Mouse (Mus musculus) splenic B cell, adult 2 months (primary cell): Measurements from ENCODE around the gene Mfsd11.
"Not testable (repeated sequence)": the region's sequence is repeated elsewhere in the genome, so short reads cannot be mapped to it uniquely, and the experiment has no call there.

Source experiments
- DNase-seq: peaks from one replicate; pipeline ENCODE4 v3.0.0-alpha.2; 2011; ENCODE audit warnings: low read depth, low spot score
- H3K27me3 ChIP-seq: 2 replicates; pipeline ENCODE4 v1.6.1; 2012; ENCODE audit warnings: mild to moderate bottlenecking, low read length, moderate library complexity, mixed read lengths; ENCODE audit not compliant: control insufficient read depth, poor library complexity, insufficient read depth, severe bottlenecking
- H3K36me3 ChIP-seq: 2 replicates; pipeline ENCODE4 v1.6.1; 2012; ENCODE audit warnings: mild to moderate bottlenecking, low read length, moderate library complexity, mixed read lengths; ENCODE audit not compliant: control insufficient read depth, poor library complexity, insufficient read depth, severe bottlenecking

The Mfsd11 gene

GRCm38 (mm10) chr11:116878454-116878853 is 26.2 kb downstream of the Mfsd11 start:
- Histone ChIP-seq H3K36me3 (0 out of 2 replicates have a peak, but pooled peaks cover 2% of the 10 kb centered on the region), H3K27me3 (no peaks in the 10 kb centered on the region)
- DNase-seq = no peak

- Histone ChIP-seq H3K36me3 (no peaks in the 10 kb centered on the region), H3K27me3 (no peaks in the 10 kb centered on the region)
- DNase-seq = no peak
These were observed 28.6 kb downstream of the Mfsd11 start for GRCm38 (mm10) chr11:116880839-116881238.

DNA sequence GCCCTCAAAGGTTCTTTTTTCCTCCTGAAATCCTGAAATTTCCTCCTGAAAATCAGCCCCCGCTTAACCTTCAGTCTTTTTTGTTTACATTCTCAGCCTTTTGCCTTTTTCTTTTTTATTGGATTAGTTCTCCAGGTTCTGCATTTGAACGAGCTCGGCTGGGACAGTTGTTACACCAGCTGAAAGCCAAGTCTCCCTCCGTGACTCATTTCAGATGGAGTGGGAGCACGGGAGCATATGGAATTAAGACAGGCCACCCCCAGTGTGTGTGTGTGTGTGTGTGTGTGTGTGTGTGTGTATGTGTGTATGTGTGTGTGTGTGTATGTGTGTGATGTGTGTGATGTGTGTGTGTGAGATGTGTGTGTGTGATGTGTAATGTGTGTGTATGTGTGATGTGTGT is 29.2 kb downstream of the Mfsd11 start:
- no peaks in the 10 kb centered on the region for H3K27me3 ChIP-seq
- no peak for DNase-seq
- H3K36me3 ChIP-seq = no peaks in the 10 kb centered on the region

DNA sequence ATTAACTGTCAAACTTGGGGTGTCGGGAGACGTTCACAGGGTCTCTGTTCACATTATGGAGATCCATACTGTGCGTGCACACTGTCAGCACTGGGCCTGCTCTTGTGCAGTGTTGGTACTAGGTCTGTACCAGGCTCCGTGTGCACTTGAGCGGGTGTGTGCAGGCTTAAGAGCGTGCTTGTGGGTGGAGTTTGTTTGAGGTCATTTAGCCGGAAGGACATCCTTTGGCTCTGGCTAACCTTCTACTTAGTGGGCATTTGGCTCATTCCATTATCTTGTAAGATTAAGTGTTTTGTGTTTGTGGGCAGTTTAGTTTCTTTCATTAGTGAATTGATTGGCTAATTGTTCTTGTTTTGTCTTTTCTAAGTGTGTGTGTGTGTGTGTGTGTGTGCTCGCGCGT is 30.2 kb downstream of the Mfsd11 start:
- H3K27me3 ChIP-seq = no peaks in the 10 kb centered on the region
- no peaks in the 10 kb centered on the region for H3K36me3 ChIP-seq

GRCm38 (mm10) chr11:116884061-116884460 is 31.8 kb downstream of the Mfsd11 start:
- Histone ChIP-seq H3K27me3 (no peaks in the 10 kb centered on the region), H3K36me3 (no peaks in the 10 kb centered on the region)
- no peak for DNase-seq

More for the DNA sequence above, 30.2 kb downstream of the Mfsd11 start:
- no peak for DNase-seq

DNA sequence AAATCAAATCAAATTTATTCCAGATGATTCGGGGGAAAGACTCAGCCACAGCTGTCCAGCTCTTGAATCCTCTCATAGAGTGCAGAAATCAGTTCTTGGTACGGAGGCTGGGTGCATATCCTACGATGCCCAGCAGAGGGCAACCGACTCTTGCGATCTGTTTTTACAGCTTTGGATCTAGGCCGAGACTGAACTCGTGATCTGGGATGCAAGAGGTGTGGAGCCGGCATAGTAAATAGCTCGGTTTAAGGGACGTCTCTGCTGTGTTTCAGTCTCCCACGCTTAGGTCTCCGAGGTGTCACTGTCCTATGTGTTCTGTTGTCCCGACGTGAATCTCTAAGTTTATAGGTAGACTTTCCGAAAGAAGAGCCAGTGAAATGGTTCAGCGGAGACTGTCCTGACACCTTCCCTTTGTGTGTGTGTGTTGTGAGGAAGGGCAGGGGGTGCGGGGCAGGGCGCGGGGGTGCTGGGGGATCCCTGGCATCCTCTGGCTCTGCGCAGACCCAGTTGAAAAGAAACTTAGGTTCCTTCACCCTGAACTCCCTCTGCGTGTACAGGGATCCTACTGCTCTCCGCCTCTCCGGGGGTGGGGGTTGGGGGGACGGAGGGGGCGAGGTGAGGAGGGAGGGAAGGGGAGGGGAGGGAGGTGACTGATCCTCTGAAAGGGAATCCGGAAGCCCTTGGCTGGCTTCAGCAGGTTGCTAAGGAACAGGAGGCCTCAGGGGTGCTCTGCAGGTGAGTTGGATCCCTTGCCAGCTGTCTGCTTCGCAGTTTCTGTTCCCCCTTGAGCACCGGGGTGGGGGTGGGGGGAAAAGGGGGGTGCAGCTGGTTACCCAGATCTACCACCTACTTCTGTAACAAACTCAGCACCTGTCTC is 33.3 kb downstream of the Mfsd11 start:
- H3K27me3 ChIP-seq = no peaks in the 10 kb centered on the region
- peak; percentile 89 for DNase-seq
- no peaks in the 10 kb centered on the region for H3K36me3 ChIP-seq

DNA sequence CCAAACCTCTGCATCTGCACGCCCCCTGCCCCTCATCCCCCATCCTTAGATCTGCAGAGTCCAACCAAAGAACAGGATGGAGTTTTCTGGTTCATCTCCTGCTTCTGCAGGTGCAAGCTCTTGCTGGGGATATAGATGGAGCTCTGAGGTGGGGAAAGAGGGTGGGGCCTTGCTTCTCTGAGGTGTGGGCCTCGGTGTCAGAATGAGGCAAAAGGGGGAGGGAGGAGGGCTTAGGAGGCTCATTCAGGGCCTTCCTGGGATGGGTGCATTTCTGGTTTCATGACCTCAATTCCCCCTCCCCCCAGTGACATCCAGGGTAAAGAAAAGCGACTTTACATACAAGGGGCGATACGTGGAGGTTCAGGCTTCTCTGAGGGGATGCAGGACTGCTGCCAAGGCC is 34.9 kb downstream of the Mfsd11 start:
- DNase-seq = no peak
- Histone ChIP-seq H3K27me3 (no peaks in the 10 kb centered on the region), H3K36me3 (no peaks in the 10 kb centered on the region)

GRCm38 (mm10) chr11:116893532-116894442 is 41.5 kb downstream of the Mfsd11 start:
- Histone ChIP-seq H3K36me3 (no peaks in the 10 kb centered on the region), H3K27me3 (no peaks in the 10 kb centered on the region)
- DNase-seq = no peak

- no peak for DNase-seq
- no peaks in the 10 kb centered on the region for H3K36me3 ChIP-seq
- no peaks in the 10 kb centered on the region for H3K27me3 ChIP-seq
These were observed 43.2 kb downstream of the Mfsd11 start for GRCm38 (mm10) chr11:116895402-116895801.

- no peak for DNase-seq
- no peaks in the 10 kb centered on the region for H3K27me3 ChIP-seq
- H3K36me3 ChIP-seq = no peaks in the 10 kb centered on the region
These were observed 47.0 kb downstream of the Mfsd11 start for GRCm38 (mm10) chr11:116899247-116899646.

DNA sequence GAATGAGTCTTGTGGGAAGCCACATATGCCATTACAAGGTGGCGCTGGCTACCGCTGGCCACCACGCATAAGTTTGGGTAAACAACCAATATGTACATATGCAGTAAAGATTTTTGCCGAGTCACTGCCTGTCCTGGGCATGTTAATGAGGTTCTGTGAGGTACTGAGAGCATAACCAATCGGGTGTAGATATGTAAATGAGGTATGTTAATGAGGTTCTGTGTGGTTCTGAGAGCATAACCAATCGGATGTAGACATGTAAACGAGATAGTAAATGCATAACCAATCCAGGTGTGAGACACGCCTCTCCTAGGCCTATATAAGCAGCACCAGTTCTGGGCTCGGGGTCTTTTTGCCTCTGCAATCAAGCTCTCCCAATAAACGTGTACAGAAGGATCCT is 50.3 kb downstream of the Mfsd11 start:
- not testable (repeated sequence) for H3K27me3 ChIP-seq, DNase-seq, H3K36me3 ChIP-seq

DNA sequence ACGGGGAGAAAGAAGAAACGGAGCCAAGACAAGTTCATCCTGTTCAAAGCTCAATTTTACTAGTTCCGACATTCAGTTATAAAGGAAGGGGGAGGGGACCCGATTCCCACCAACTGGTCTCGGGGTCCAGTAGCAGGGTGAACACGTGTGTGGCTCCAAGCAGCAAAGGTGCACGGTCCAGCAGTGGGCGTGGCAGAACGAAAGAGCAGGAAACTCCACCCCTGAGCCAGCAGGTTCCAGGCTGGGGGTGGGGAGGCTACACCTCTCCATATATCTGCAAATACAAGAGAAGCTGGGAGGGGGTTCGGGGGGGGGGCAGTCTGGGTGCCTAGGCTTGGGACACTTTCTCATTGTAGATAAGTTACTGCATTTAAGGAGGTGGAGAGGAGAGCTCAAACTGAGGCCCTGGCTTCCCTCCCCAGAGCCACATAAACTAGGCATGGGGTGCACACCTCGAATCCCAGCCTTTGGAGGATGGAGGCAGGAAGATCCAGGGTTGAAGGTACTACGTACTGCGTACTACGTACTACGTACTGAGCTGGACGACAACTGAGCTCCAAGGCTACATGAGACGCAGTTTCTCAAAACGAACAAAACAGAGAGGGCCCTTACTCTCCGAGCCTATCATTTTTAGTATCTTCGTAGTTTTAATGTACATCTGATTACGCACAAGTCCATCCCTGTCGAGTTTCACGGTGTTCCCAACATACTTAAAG is 53.7 kb downstream of the Mfsd11 start:
- no peak for DNase-seq
- Histone ChIP-seq H3K27me3 (0 out of 2 replicates have a peak, but pooled peaks cover 2% of the 10 kb centered on the region), H3K36me3 (no peaks in the 10 kb centered on the region)

DNA sequence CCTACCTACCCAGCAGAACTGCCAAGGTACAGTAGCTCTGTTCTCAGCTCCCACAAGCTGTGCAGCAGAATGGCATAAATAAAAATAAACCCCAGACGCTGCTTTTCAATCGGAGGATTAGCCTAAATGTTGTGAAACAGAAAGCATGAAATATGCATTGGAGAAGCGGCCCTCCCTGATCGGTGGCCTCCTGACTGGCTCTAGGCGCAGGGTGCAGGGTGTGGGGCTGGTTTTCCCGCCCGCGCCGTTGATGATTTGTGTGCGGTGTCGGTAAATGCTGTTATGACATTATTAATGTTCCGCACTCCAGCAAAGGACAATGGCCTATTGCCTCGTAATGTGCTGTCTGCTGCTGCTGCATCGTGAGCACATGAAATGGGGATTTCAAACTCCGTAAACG is 61.3 kb downstream of the Mfsd11 start:
- H3K27me3 ChIP-seq = 0 out of 2 replicates have a peak, but pooled peaks cover 2% of the 10 kb centered on the region
- H3K36me3 ChIP-seq = no peaks in the 10 kb centered on the region
- DNase-seq = no peak

- DNase-seq = no peak
- Histone ChIP-seq H3K36me3 (no peaks in the 10 kb centered on the region), H3K27me3 (peaks cover 2% of the 10 kb centered on the region; the same call in 1 of the 2 replicates)
These were observed 62.1 kb downstream of the Mfsd11 start for GRCm38 (mm10) chr11:116914267-116914885.
